Mouse (Mus musculus) heart, postnatal 0 days (tissue): Measurements from ENCODE around the gene Fbxo4. TPM values are rescaled to one million over a fixed set of nuclear protein-coding genes. Genes with fewer than 3 reads are reported as not detected.

Source experiments
- ATAC-seq: fragments of 200-750 bp; cut with Nextera tagmentation; 2 replicates; pipeline ENCODE4 v1.8.0; 2017; ENCODE audit warnings: low read depth, moderate number of reproducible peaks, moderate library complexity; ENCODE audit not compliant: insufficient read depth
- DNase-seq: peaks from one replicate; pipeline ENCODE4 v3.0.0-alpha.2; 2016; ENCODE audit warnings: low spot score
- H3K27ac ChIP-seq: fragments of 300-500 bp; sonication (generic); 2 replicates; pipeline ENCODE4 v1.5.1; 2014; ENCODE audit warnings: low read depth, mild to moderate bottlenecking
- H3K27me3 ChIP-seq: fragments of 300-500 bp; sonication (generic); 2 replicates; pipeline ENCODE4 v1.6.1; 2014; ENCODE audit warnings: low read length, mixed read lengths; ENCODE audit not compliant: control insufficient read depth, insufficient read depth
- H3K36me3 ChIP-seq: fragments of 300-500 bp; sonication (generic); replicated peaks from 2 replicates; pipeline ENCODE4 v1.6.1; 2014; ENCODE audit warnings: low read length, mixed read lengths; ENCODE audit not compliant: control insufficient read depth, insufficient read depth
- H3K4me1 ChIP-seq: fragments of 300-500 bp; sonication (generic); 2 replicates; pipeline ENCODE4 v1.6.1; 2014; ENCODE audit warnings: antibody characterized with exemption; ENCODE audit not compliant: control insufficient read depth, insufficient read depth
- H3K4me2 ChIP-seq: fragments of 300-500 bp; sonication (generic); 2 replicates; pipeline ENCODE4 v1.6.1; 2014; ENCODE audit warnings: low read depth, mild to moderate bottlenecking, low read length, moderate library complexity
- H3K4me3 ChIP-seq: fragments of 300-500 bp; sonication (generic); 2 replicates; pipeline ENCODE4 v1.5.1; 2014; ENCODE audit warnings: low read depth, low read length
- H3K9ac ChIP-seq: fragments of 300-500 bp; sonication (generic); replicated peaks from 2 replicates; pipeline ENCODE4 v1.6.1; 2014; ENCODE audit warnings: low read depth, low read length, mixed read lengths
- H3K9me3 ChIP-seq: fragments of 300-500 bp; sonication (generic); replicated peaks from 2 replicates; pipeline ENCODE4 v1.6.1; 2016; ENCODE audit warnings: low read length; ENCODE audit not compliant: control insufficient read depth
- CTCF ChIP-seq: IDR thresholded peaks from 2 replicates; pipeline ENCODE4 v1.5.1; 2016; ENCODE audit warnings: antibody characterized with exemption, control low read depth, low read depth
- EP300 ChIP-seq: IDR thresholded peaks from 2 replicates; pipeline ENCODE4 v1.6.1; 2016; ENCODE audit warnings: antibody characterized with exemption, low read depth
- WGBS: fragments of 180-500 bp; shearing (Covaris S2); extraction: QIAGEN DNeasy Blood & Tissue Kit; methylation state at CpG from one replicate; pipeline ENCODE4 v1.1.7; 2014; 5-methylcytosine and 5-hydroxymethylcytosine counted together
- polyA plus RNA-seq: library from polyadenylated mRNA; unstranded; fragments of >200 nt; fragmentation: Nextera tagmentation; extraction: Ambion mirVana; gene quantifications from 2 replicates; pipeline ENCODE4 v1.2.1, GENCODE M21; 2015
- total RNA-seq: library from RNA; depleted of rRNA; stranded (reverse); fragments of >200 nt; gene quantifications from 2 replicates; pipeline ENCODE4 v1.2.3, GENCODE M21; 2014; ENCODE audit warnings: low replicate concordance

Fbxo4 gene
- total and polyA plus RNA-seq, 2 experiments from 2014 or later = 16.5 to 16.6 TPM

GRCm38 (mm10) chr15:3973300-3973699, 6.1 kb downstream of the Fbxo4 start:
- ATAC-seq (no peak), DNase-seq (no peak)
- no peaks in the 10 kb centered on the region for H3K27me3 ChIP-seq
- no peak overlapping the region for H3K9ac ChIP-seq
- 89% methylated on average over 3 of the region's 3 CpGs for WGBS
- no peaks in the 10 kb centered on the region for H3K4me1 ChIP-seq
- TF ChIP-seq CTCF (no peak), EP300 (no peak)
- H3K4me2 ChIP-seq = no peak overlapping the region
- no peak overlapping the region for H3K27ac ChIP-seq
- H3K36me3 ChIP-seq = peaks cover 35% of the 10 kb centered on the region
- H3K4me3 ChIP-seq = no peak overlapping the region
- no peaks in the 10 kb centered on the region for H3K9me3 ChIP-seq

GRCm38 (mm10) chr15:3970193-3970592, 9.2 kb downstream of the Fbxo4 start:
- TF ChIP-seq EP300 (no peak), CTCF (no peak)
- no peaks in the 10 kb centered on the region for H3K27me3 ChIP-seq
- ATAC-seq (no peak), DNase-seq (no peak)
- H3K9ac ChIP-seq = no peak overlapping the region
- no peak overlapping the region for H3K4me3 ChIP-seq
- no peak overlapping the region for H3K4me2 ChIP-seq
- H3K27ac ChIP-seq = no peak overlapping the region
- peaks cover 42% of the 10 kb centered on the region for H3K36me3 ChIP-seq
- no peaks in the 10 kb centered on the region for H3K9me3 ChIP-seq
- WGBS = 94% methylated on average over 6 of the region's 6 CpGs
- H3K4me1 ChIP-seq = no peaks in the 10 kb centered on the region

DNA sequence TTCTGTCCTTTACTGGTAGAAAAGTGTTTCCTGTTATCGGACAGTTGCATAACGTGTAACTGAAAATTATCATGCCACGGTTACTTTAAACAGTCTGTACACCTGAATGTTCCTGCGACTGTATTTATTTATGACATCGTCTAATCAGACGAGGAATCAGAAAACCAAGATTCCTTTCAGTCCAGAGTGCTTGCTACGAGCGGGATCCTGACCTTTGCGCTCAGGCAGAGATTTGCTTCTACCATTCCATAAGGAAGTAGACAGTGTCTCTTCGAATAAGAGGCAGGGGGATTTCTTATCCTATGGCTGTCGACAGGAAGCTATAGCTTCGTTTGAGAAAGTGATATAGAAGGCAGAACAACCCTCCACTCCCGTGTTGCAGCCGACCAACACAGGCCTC, 9.6 kb downstream of the Fbxo4 start:
- no peak overlapping the region for H3K27ac ChIP-seq
- H3K9me3 ChIP-seq = no peaks in the 10 kb centered on the region
- no peaks in the 10 kb centered on the region for H3K4me1 ChIP-seq
- H3K9ac ChIP-seq = no peak overlapping the region
- TF ChIP-seq EP300 = no peak
- TF ChIP-seq CTCF = no peak
- H3K27me3 ChIP-seq = no peaks in the 10 kb centered on the region
- 79% methylated on average over 14 of the region's 14 CpGs for WGBS
- H3K4me3 ChIP-seq = no peak overlapping the region
- H3K36me3 ChIP-seq = peaks cover 38% of the 10 kb centered on the region
- H3K4me2 ChIP-seq = no peak overlapping the region
- ATAC-seq = no peak
- no peak for DNase-seq

DNA sequence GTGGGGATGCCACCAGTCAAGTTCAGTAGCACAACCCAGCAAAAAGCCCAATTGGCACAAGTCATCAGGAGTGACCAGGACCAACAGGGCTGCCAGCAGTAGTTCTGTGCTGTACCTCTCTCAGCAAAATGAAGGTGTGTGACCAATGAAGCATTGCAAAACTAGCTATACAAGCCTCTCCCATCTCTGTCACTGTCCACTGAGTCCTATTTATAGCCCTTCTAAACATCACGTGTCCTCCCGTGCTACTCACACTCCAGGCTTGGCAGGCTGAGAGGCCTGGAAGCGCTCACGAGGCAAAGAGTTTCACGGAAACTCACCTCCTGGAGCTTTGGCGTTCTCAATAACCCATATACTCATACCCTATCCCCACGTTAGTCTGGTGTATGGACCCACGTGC, 17.1 kb downstream of the Fbxo4 start:
- DNase-seq = peak; percentile 83
- 39% methylated on average over 8 of the region's 8 CpGs for WGBS

GRCm38 (mm10) chr15:3960094-3960493, 19.3 kb downstream of the Fbxo4 start:
- Histone ChIP-seq H3K4me3 (no peak overlapping the region), H3K9me3 (no peaks in the 10 kb centered on the region), H3K27ac (no peak overlapping the region), H3K36me3 (peaks cover 5% of the 10 kb centered on the region; the same call in 1 of the 2 replicates), H3K27me3 (no peaks in the 10 kb centered on the region), H3K4me1 (peaks cover 7% of the 10 kb centered on the region), H3K4me2 (no peak overlapping the region), H3K9ac (no peak overlapping the region)
- DNase-seq = no peak
- no peak for TF ChIP-seq EP300
- TF ChIP-seq CTCF = no peak
- 61% methylated on average over 1 of the region's 1 CpGs for WGBS
- ATAC-seq = no peak

More for the DNA sequence above, 17.1 kb downstream of the Fbxo4 start:
- Histone ChIP-seq H3K9me3 (no peaks in the 10 kb centered on the region), H3K4me3 (no peak overlapping the region), H3K4me1 (peaks cover 7% of the 10 kb centered on the region), H3K4me2 (no peak overlapping the region), H3K36me3 (peaks cover 8% of the 10 kb centered on the region; the same call in 1 of the 2 replicates), H3K27me3 (no peaks in the 10 kb centered on the region), H3K9ac (no peak overlapping the region), H3K27ac (peak overlapping the region; percentile 89)
- ATAC-seq = peak; percentile 99
- TF ChIP-seq CTCF (no peak), EP300 (peak; percentile 49; the same call in 1 of the 2 replicates)

DNA sequence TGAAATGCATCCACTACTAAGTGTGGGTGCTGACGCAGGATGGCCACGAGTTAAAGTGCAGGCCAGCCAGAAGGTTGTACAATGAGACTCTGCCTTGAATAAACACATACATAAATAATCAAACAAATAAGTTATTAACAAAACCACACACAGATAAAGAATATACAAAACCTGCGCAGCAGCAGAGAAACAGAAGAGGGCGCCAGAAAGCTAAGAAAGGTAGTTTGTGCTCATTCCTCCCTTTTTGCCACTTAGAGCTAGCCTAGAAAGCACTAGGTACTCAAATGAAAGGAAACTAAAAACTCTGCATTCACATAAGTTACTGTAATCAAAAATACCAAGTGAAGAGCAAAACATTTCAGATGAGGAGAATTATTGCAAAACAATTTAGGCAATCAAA, 21.4 kb downstream of the Fbxo4 start:
- Histone ChIP-seq H3K4me1 (peaks cover 7% of the 10 kb centered on the region), H3K9me3 (no peaks in the 10 kb centered on the region), H3K4me3 (no peak overlapping the region), H3K27me3 (no peaks in the 10 kb centered on the region), H3K4me2 (no peak overlapping the region), H3K27ac (no peak overlapping the region), H3K36me3 (no peaks in the 10 kb centered on the region), H3K9ac (no peak overlapping the region)
- ATAC-seq (no peak), DNase-seq (peak; percentile 68)
- TF ChIP-seq EP300 = no peak
- TF ChIP-seq CTCF = peak; percentile 79
- WGBS = 21% methylated on average over 4 of the region's 4 CpGs
